Mouse (Mus musculus): ENCODE data around the gene Ccnt1.

DNA sequence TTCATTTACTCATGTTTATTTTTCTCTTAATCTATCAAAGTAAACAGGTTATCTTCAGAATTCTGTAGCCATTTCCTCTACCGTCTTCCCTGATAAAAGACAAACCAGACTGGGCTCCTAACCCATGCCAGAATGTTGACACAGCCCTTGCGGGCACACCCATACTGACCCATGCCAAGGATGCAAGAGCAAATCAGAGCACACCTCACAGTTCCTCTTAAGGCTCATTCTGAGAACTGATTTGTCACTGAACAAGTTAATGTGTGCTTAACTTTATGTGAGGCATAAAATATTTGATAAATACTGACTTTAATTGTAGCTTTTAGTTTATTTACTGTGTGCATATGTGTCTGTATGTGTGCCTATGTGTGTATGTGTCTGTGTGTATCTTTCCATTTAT, 79.4 kb downstream of the Ccnt1 start:
- no peak for TF ChIP-seq HCFC1 (IDR thresholded peaks at IDR 0.05; ENCODE audit: borderline replicate concordance, insufficient read depth, low read length)
- TF ChIP-seq ZC3H11A (IDR thresholded peaks at IDR 0.05; ENCODE audit: borderline replicate concordance, low read depth, low read length), result no peak
- no peak for TF ChIP-seq ZNF384 (IDR thresholded peaks at IDR 0.05; ENCODE audit: low read depth, low read length)
- no peak for TF ChIP-seq CHD2 (IDR thresholded peaks at IDR 0.05; ENCODE audit: low read depth, low read length)

Measured in ES-E14 (cell line).